Mouse (Mus musculus): ENCODE data around the gene Crebl2. TPM values are rescaled to one million over a fixed set of nuclear protein-coding genes. Genes with fewer than 3 reads are reported as not detected.

The Crebl2 gene
- polyA plus RNA-seq, 1 experiment from 2014 or later: 6.6 TPM

DNA sequence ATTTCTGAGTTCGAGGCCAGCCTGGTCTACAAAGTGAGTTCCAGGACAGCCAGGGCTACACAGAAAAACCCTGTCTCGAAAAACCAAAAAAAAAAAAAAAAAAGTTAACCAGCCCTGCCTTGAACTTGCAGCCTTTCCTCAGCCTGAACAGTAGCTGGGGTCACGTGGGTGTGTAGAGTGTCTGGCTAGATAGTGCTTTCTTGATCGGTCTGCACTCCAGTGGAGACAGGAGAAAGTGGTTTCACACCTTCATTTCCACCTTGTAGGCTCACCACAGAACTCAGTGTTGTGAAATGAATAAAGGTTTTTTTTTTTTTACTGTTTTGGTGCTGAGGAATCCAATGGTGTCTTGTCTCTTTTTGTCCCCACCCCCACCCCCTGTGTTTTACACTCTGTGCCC is 73.4 kb downstream of the Crebl2 start:
- ATAC-seq: no peak
- H3K27me3 ChIP-seq (replicated peaks; ENCODE audit: insufficient read depth, low read length): no peaks in the 10 kb centered on the region
- TF ChIP-seq CTCF (IDR thresholded peaks at IDR 0.05) (no peak), EP300 (IDR thresholded peaks at IDR 0.05) (no peak)

DNA sequence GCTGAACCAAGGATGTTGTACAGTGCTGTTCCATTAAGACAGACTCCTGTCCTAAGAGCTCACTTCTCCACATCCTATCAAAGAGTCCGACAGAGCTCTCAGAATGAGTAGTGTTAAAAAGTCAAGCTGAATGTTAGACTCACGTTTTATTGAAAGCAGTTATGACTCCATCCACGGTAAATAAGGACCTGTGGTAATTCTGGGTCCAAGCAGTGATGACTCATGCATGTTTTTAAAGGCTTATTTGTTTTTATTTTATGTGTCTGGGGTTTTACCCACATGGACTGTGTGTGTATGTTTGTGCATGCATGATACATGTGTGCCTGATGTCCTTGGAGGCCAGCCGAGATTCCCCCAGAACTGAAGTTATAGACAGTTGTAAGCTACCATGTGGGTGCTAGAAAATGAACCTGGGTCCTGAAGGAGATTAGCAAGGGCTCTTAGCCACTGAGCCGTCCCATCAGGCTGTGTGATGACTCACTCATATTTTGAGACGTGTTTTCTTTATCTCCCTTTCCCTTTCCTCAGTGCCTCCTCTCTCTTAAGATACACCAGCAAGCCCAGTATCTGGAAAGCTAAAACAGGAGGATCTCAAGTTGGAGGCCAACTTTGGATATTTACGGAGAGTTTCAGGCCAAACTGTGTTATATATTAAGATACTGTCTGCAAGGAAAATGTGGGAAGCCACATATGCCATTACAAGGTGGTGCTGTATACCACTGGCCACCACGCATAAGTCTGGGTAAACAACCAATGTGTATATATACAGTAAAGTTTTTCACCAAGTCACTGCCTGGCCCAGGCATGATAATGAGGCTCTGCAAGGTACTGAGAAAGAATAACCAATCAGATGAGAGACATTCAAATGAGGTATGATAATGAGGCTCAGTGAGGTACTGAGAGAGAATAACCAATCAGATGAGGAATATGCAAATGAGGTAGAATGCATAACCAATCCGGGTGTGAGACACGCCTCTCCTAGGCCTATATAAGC is 74.2 kb downstream of the Crebl2 start:
- H3K9me3 ChIP-seq (ENCODE audit: low read length): no peaks in the 10 kb centered on the region
- no peaks in the 10 kb centered on the region for H3K36me3 ChIP-seq (ENCODE audit: insufficient read depth, low read length)
- H3K4me1 ChIP-seq (ENCODE audit: insufficient read depth, low read depth, low read length): no peaks in the 10 kb centered on the region
- no peak for ATAC-seq
- H3K9ac ChIP-seq (replicated peaks; ENCODE audit: low read depth): no peak overlapping the region
- WGBS: 83% methylated on average over 10 of the region's 10 CpGs
- DNase-seq (ENCODE audit: low spot score): no peak
- TF ChIP-seq EP300 (IDR thresholded peaks at IDR 0.05): no peak
- TF ChIP-seq CTCF (IDR thresholded peaks at IDR 0.05): no peak
- no peak overlapping the region for H3K4me3 ChIP-seq (ENCODE audit: low read depth, low read length)
- H3K27me3 ChIP-seq (replicated peaks; ENCODE audit: insufficient read depth, low read length): no peaks in the 10 kb centered on the region
- H3K27ac ChIP-seq (ENCODE audit: low read length): no peak overlapping the region
- no peak overlapping the region for H3K4me2 ChIP-seq (replicated peaks; ENCODE audit: low read depth, low read length)

More for the DNA sequence above, 73.4 kb downstream of the Crebl2 start:
- no peak overlapping the region for H3K27ac ChIP-seq (ENCODE audit: low read length)
- WGBS: 91% methylated on average over 3 of the region's 4 CpGs
- H3K4me1 ChIP-seq (ENCODE audit: insufficient read depth, low read depth, low read length): no peaks in the 10 kb centered on the region
- no peaks in the 10 kb centered on the region for H3K9me3 ChIP-seq (ENCODE audit: low read length)
- H3K36me3 ChIP-seq (ENCODE audit: insufficient read depth, low read length): no peaks in the 10 kb centered on the region
- no peak overlapping the region for H3K4me3 ChIP-seq (ENCODE audit: low read depth, low read length)
- no peak for DNase-seq (ENCODE audit: low spot score)
- H3K4me2 ChIP-seq (replicated peaks; ENCODE audit: low read depth, low read length): no peak overlapping the region
- no peak overlapping the region for H3K9ac ChIP-seq (replicated peaks; ENCODE audit: low read depth)

DNA sequence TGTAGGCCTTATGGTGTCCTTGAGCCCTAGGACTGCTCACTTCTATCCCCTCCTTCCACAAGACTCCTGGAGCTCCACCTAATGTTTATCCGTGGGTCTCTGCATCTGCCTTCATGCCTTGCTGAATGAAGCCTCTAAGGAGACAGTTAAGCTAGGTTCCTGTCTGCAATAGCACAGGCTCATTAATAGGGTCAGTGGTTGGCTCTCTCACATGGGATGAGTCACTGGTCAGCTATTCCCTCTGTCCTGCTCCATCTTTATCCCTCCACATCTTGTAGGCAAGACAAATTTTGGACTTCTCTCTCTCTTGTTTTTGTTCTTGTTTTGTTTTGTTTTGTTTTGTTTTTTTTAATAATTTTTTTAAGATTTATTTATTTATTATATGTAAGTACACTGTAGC is 75.9 kb downstream of the Crebl2 start:
- TF ChIP-seq CTCF (IDR thresholded peaks at IDR 0.05) (no peak), EP300 (IDR thresholded peaks at IDR 0.05) (no peak)
- 76% methylated on average over 1 of the region's 1 CpGs for WGBS

More for the DNA sequence above, 75.9 kb downstream of the Crebl2 start:
- no peak overlapping the region for H3K4me3 ChIP-seq (ENCODE audit: low read depth, low read length)
- no peaks in the 10 kb centered on the region for H3K36me3 ChIP-seq (ENCODE audit: insufficient read depth, low read length)
- no peaks in the 10 kb centered on the region for H3K9me3 ChIP-seq (ENCODE audit: low read length)
- H3K27me3 ChIP-seq (replicated peaks; ENCODE audit: insufficient read depth, low read length): no peaks in the 10 kb centered on the region
- no peak overlapping the region for H3K27ac ChIP-seq (ENCODE audit: low read length)
- DNase-seq (ENCODE audit: low spot score) (no peak), ATAC-seq (no peak)
- H3K4me1 ChIP-seq (ENCODE audit: insufficient read depth, low read depth, low read length): no peaks in the 10 kb centered on the region
- no peak overlapping the region for H3K9ac ChIP-seq (replicated peaks; ENCODE audit: low read depth)
- no peak overlapping the region for H3K4me2 ChIP-seq (replicated peaks; ENCODE audit: low read depth, low read length)

Other genes starting within 250 kb of the Crebl2 start
- 9.9 and 10.1 TPM in 2 replicates for gene Mansc1, start 197.7 kb upstream of the Crebl2 start, polyA plus RNA-seq (2015; fragmentation: Nextera tagmentation; extraction: Ambion mirVana)
- gene Borcs5, start 190.6 kb upstream of the Crebl2 start, polyA plus RNA-seq (2015; fragmentation: Nextera tagmentation; extraction: Ambion mirVana): 14.6 and 18.4 TPM in 2 replicates
- gene Dusp16, start 37.5 kb upstream of the Crebl2 start, polyA plus RNA-seq (2015; fragmentation: Nextera tagmentation; extraction: Ambion mirVana): 12.0 and 15.5 TPM in 2 replicates
- gene Gpr19, start 68.4 kb downstream of the Crebl2 start, polyA plus RNA-seq (2015; fragmentation: Nextera tagmentation; extraction: Ambion mirVana): 9.3 and 9.8 TPM in 2 replicates
- gene Cdkn1b, start 90.2 kb downstream of the Crebl2 start, polyA plus RNA-seq (2015; fragmentation: Nextera tagmentation; extraction: Ambion mirVana): 43.4 and 46.2 TPM in 2 replicates
- gene Apold1, start 151.6 kb downstream of the Crebl2 start, polyA plus RNA-seq (2015; fragmentation: Nextera tagmentation; extraction: Ambion mirVana): 3.5 and 4.2 TPM in 2 replicates
- gene Ddx47, start 181.5 kb downstream of the Crebl2 start, polyA plus RNA-seq (2015; fragmentation: Nextera tagmentation; extraction: Ambion mirVana): 91.6 and 97.1 TPM in 2 replicates
- gene Gprc5a, start 235.5 kb downstream of the Crebl2 start, polyA plus RNA-seq (2015; fragmentation: Nextera tagmentation; extraction: Ambion mirVana): 601 and 607 TPM in 2 replicates